Mouse (Mus musculus) heart, embryonic 10.5 days (tissue): Measurements from ENCODE around the gene Hist1h2aa. TPM values are rescaled to one million over a fixed set of nuclear protein-coding genes. Genes with fewer than 3 reads are reported as not detected.

ENCODE experiments used
- DNase-seq: peaks from one replicate; pipeline ENCODE4 v3.0.0-alpha.2; 2017; ENCODE audit warnings: low spot score
- H3K27ac ChIP-seq: fragments of 300-500 bp; sonication (generic); 2 replicates; pipeline ENCODE4 v1.5.1; 2016; ENCODE audit warnings: mild to moderate bottlenecking
- H3K27me3 ChIP-seq: fragments of 300-500 bp; sonication (generic); 2 replicates; pipeline ENCODE4 v1.6.1; 2016; ENCODE audit warnings: mild to moderate bottlenecking; ENCODE audit not compliant: poor library complexity, insufficient read depth, severe bottlenecking
- H3K36me3 ChIP-seq: fragments of 300-500 bp; sonication (generic); 2 replicates; pipeline ENCODE4 v1.6.1; 2016; ENCODE audit warnings: mild to moderate bottlenecking, moderate library complexity
- H3K4me1 ChIP-seq: fragments of 300-500 bp; sonication (generic); 2 replicates; pipeline ENCODE4 v1.6.1; 2016; ENCODE audit warnings: mild to moderate bottlenecking
- H3K4me3 ChIP-seq: fragments of 300-500 bp; sonication (generic); 2 replicates; pipeline ENCODE4 v1.5.1; 2016; ENCODE audit warnings: mild to moderate bottlenecking, moderate library complexity
- H3K9me3 ChIP-seq: fragments of 300-500 bp; sonication (generic); 2 replicates; pipeline ENCODE4 v1.6.1; 2016; ENCODE audit warnings: mild to moderate bottlenecking, moderate library complexity
- WGBS: fragments of 180-500 bp; shearing (Covaris S2); methylation state at CpG from one replicate; pipeline ENCODE4 v1.1.7; 2016; 5-methylcytosine and 5-hydroxymethylcytosine counted together
- polyA plus RNA-seq: library from polyadenylated mRNA; unstranded; fragments of >200 nt; fragmentation: Nextera tagmentation; extraction: Ambion mirVana; gene quantifications from 2 replicates; pipeline ENCODE4 v1.2.1, GENCODE M21; 2016

The Hist1h2aa gene
- polyA plus RNA-seq, 1 experiment from 2014 or later, result not detected

- Histone ChIP-seq H3K36me3 (no peaks in the 10 kb centered on the region), H3K27me3 (0 out of 2 replicates have a peak, but pooled peaks cover 7% of the 10 kb centered on the region), H3K4me1 (peaks cover 30% of the 10 kb centered on the region), H3K4me3 (no peak overlapping the region), H3K9me3 (no peaks in the 10 kb centered on the region), H3K27ac (0 out of 2 replicates have a peak overlapping the region, but pooled peaks have one; percentile 22)
- 37% methylated on average over 1 of the region's 1 CpGs for whole genome bisulfite sequencing
- DNase-seq, result no peak
These were observed 18.1 kb upstream of the Hist1h2aa start for GRCm38 (mm10) chr13:23916132-23916531.

GRCm38 (mm10) chr13:23917674-23918073, 16.6 kb upstream of the Hist1h2aa start:
- Histone ChIP-seq H3K27me3 (0 out of 2 replicates have a peak, but pooled peaks cover 4% of the 10 kb centered on the region), H3K27ac (no peak overlapping the region), H3K36me3 (no peaks in the 10 kb centered on the region), H3K4me3 (no peak overlapping the region), H3K9me3 (no peaks in the 10 kb centered on the region), H3K4me1 (peaks cover 30% of the 10 kb centered on the region)
- 68% methylated on average over 4 of the region's 4 CpGs for WGBS
- no peak for DNase-seq

- WGBS, result 79% methylated on average over 2 of the region's 2 CpGs
- Histone ChIP-seq H3K27ac (no peak overlapping the region), H3K4me3 (no peak overlapping the region), H3K9me3 (no peaks in the 10 kb centered on the region), H3K27me3 (no peaks in the 10 kb centered on the region), H3K36me3 (no peaks in the 10 kb centered on the region), H3K4me1 (no peaks in the 10 kb centered on the region; the same call in 1 of the 2 replicates)
- DNase-seq, result no peak
These were observed 8.5 kb upstream of the Hist1h2aa start for GRCm38 (mm10) chr13:23925792-23926191.

GRCm38 (mm10) chr13:23928637-23929036, 5.6 kb upstream of the Hist1h2aa start:
- no peak overlapping the region for H3K4me3 ChIP-seq
- H3K27ac ChIP-seq, result no peak overlapping the region
- no peaks in the 10 kb centered on the region for H3K9me3 ChIP-seq
- no peaks in the 10 kb centered on the region for H3K36me3 ChIP-seq
- WGBS, result 45% methylated on average over 3 of the region's 3 CpGs
- H3K4me1 ChIP-seq, result no peaks in the 10 kb centered on the region; the same call in 1 of the 2 replicates
- no peaks in the 10 kb centered on the region for H3K27me3 ChIP-seq
- no peak for DNase-seq

- 88% methylated on average over 9 of the region's 9 CpGs for WGBS
- no peak overlapping the region for H3K27ac ChIP-seq
- H3K9me3 ChIP-seq, result no peaks in the 10 kb centered on the region
- no peak overlapping the region for H3K4me3 ChIP-seq
- no peaks in the 10 kb centered on the region for H3K36me3 ChIP-seq
- no peak for DNase-seq
- H3K4me1 ChIP-seq, result no peaks in the 10 kb centered on the region; the same call in 1 of the 2 replicates
- 0 out of 2 replicates have a peak, but pooled peaks cover 5% of the 10 kb centered on the region for H3K27me3 ChIP-seq
These were observed 3.8 kb upstream of the Hist1h2aa start for GRCm38 (mm10) chr13:23930461-23930860.

- H3K9me3 ChIP-seq, result no peaks in the 10 kb centered on the region
- WGBS, result 66% methylated on average over 11 of the region's 11 CpGs
- no peak overlapping the region for H3K27ac ChIP-seq
These were observed 3.4 kb upstream of the Hist1h2aa start for GRCm38 (mm10) chr13:23930904-23931303.

GRCm38 (mm10) chr13:23933421-23934210, 646 bp upstream of the Hist1h2aa start, which contains the start of gene Hist1h2ba:
Hist1h2ba (minus strand) TSS chr13:23934156.
- Histone ChIP-seq H3K27ac (no peak within 1 kb of the TSS), H3K4me1 (no peaks in the 10 kb centered on the region), H3K4me3 (no peak within 1 kb of the TSS), H3K9me3 (no peaks in the 10 kb centered on the region), H3K27me3 (0 out of 2 replicates have a peak, but pooled peaks cover 5% of the 10 kb centered on the region), H3K36me3 (no peaks in the 10 kb centered on the region)
- DNase-seq, result no peak
- WGBS, result 87% methylated on average over 39 of the region's 39 CpGs

More at GRCm38 (mm10) chr13:23930904-23931303, 3.4 kb upstream of the Hist1h2aa start:
- no peak overlapping the region for H3K4me3 ChIP-seq
- no peak for DNase-seq
- H3K27me3 ChIP-seq, result 0 out of 2 replicates have a peak, but pooled peaks cover 5% of the 10 kb centered on the region
- no peaks in the 10 kb centered on the region for H3K36me3 ChIP-seq
- no peaks in the 10 kb centered on the region; the same call in 1 of the 2 replicates for H3K4me1 ChIP-seq

GRCm38 (mm10) chr13:23938699-23939098, 4.4 kb downstream of the Hist1h2aa start:
- Histone ChIP-seq H3K9me3 (no peaks in the 10 kb centered on the region), H3K27me3 (peaks cover 9% of the 10 kb centered on the region; the same call in 1 of the 2 replicates), H3K27ac (no peak overlapping the region), H3K36me3 (no peaks in the 10 kb centered on the region), H3K4me1 (no peaks in the 10 kb centered on the region), H3K4me3 (no peak overlapping the region)
- WGBS, result 83% methylated on average over 1 of the region's 1 CpGs
- DNase-seq, result no peak

GRCm38 (mm10) chr13:23940291-23940690, 6.0 kb downstream of the Hist1h2aa start:
- peaks cover 4% of the 10 kb centered on the region; the same call in 1 of the 2 replicates for H3K27me3 ChIP-seq
- H3K4me3 ChIP-seq, result no peak overlapping the region
- no peaks in the 10 kb centered on the region for H3K36me3 ChIP-seq
- no peaks in the 10 kb centered on the region for H3K9me3 ChIP-seq
- H3K27ac ChIP-seq, result no peak overlapping the region
- no peaks in the 10 kb centered on the region for H3K4me1 ChIP-seq
- WGBS, result 35% methylated on average over 6 of the region's 6 CpGs
- no peak for DNase-seq

- H3K27me3 ChIP-seq, result peaks cover 23% of the 10 kb centered on the region; the same call in 1 of the 2 replicates
- H3K9me3 ChIP-seq, result no peaks in the 10 kb centered on the region
- no peaks in the 10 kb centered on the region for H3K4me1 ChIP-seq
- DNase-seq, result no peak
- H3K27ac ChIP-seq, result no peak overlapping the region
- H3K36me3 ChIP-seq, result no peaks in the 10 kb centered on the region
- no peak overlapping the region for H3K4me3 ChIP-seq
- WGBS, result 41% methylated on average over 2 of the region's 2 CpGs
These were observed 8.6 kb downstream of the Hist1h2aa start for GRCm38 (mm10) chr13:23942861-23943260.

GRCm38 (mm10) chr13:23946254-23946653, 12.0 kb downstream of the Hist1h2aa start:
- Histone ChIP-seq H3K27me3 (peaks cover 25% of the 10 kb centered on the region; the same call in 1 of the 2 replicates), H3K9me3 (no peaks in the 10 kb centered on the region), H3K4me3 (no peak overlapping the region), H3K27ac (no peak overlapping the region), H3K4me1 (no peaks in the 10 kb centered on the region), H3K36me3 (no peaks in the 10 kb centered on the region)
- DNase-seq, result no peak
- WGBS, result 56% methylated on average over 2 of the region's 2 CpGs

- WGBS, result 68% methylated on average over 14 of the region's 14 CpGs
- Histone ChIP-seq H3K27me3 (peaks cover 21% of the 10 kb centered on the region; the same call in 1 of the 2 replicates), H3K36me3 (no peaks in the 10 kb centered on the region), H3K27ac (no peak overlapping the region), H3K4me3 (no peak overlapping the region), H3K4me1 (no peaks in the 10 kb centered on the region; the same call in 1 of the 2 replicates), H3K9me3 (no peaks in the 10 kb centered on the region)
- DNase-seq, result no peak
These were observed 15.4 kb downstream of the Hist1h2aa start for GRCm38 (mm10) chr13:23949484-23950246.
